Mouse (Mus musculus): ENCODE measurements at regions not wholly inside any gene's neighbourhood (a gene's known extent, or its start where the extent isn't known, plus 50 kb on each side); places are given as distances from the start of the nearest gene placed in this dataset.

- DNase-seq: no peak
Observed at GRCm38 (mm10) chr7:84800966-84801365, 52.4 kb upstream of the Olfr291 start.

- no peak for DNase-seq
Observed at GRCm38 (mm10) chr7:84794655-84795054, 58.7 kb upstream of the Olfr291 start.

- DNase-seq: peak; percentile 87 to 89
Observed at GRCm38 (mm10) chr7:84779276-84779825, 74.0 kb upstream of the Olfr291 start.

GRCm38 (mm10) chr7:84777696-84778095 is 75.7 kb upstream of the Olfr291 start:
- no peak for DNase-seq

- no peak for DNase-seq
Observed at GRCm38 (mm10) chr7:84756261-84756660, 66.5 kb upstream of the Zfand6 start.

- no peak for DNase-seq
Observed at GRCm38 (mm10) chr7:84753361-84753760, 63.6 kb upstream of the Zfand6 start.

GRCm38 (mm10) chr7:84749434-84750301 is 59.9 kb upstream of the Zfand6 start:
- DNase-seq: peak; percentile 64 to 65

GRCm38 (mm10) chr7:84747847-84748246 is 58.1 kb upstream of the Zfand6 start:
- DNase-seq: no peak

GRCm38 (mm10) chr7:84744321-84745070 is 54.7 kb upstream of the Zfand6 start:
- DNase-seq: no peak

- DNase-seq: peak in 1 of 2 experiments; percentile 21
Observed at GRCm38 (mm10) chr7:84739965-84740390, 50.2 kb upstream of the Zfand6 start.
